Mouse (Mus musculus): ENCODE measurements around the gene Apc2. TPM values are rescaled to one million over a fixed set of nuclear protein-coding genes. Genes with fewer than 3 reads are reported as not detected.

Gene Apc2
- polyA plus RNA-seq, 1 experiment from 2014 or later = 5.0 TPM

DNA sequence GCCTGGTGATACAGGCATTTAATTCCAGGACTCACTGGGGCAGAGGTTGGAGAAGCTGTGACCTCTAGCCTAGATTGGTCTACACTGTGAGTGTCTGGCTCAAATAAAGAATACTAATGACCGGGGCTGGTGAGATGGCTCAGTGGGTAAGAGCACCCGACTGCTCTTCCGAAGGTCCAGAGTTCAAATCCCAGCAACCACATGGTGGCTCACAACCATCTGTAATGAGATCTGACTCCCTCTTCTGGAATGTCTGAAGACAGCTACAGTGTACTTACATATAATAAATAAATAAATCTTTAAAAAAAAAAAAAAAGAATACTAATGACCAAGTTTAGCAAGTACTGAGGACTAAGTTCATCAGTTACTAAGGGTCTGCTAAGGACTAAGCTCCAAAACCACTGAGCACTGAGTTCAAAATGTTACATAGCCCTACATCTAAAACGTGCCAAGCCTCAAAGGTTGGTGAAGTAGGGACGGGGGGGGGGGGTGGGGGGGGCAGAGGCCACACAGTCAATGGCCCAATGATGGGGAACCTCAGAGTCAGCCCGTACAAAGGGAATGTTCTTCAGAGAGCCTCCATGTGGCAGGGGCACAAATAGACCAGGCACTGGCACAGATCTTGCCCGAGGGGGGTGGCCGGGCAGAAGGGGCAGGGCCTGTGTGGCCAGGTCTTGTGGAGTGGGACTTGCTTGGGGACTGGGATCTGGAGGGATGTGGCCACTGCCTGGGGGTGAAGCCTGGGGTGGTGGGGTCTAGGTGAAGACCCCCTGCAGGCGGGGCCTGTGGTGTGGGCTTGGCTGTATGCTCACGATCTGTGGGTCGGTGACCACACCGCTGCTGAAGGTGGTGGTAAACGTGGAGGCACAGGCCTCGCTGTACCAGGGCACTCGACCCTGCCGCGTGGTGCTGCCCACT is 28.6 kb downstream of the Apc2 start:
- WGBS = 72% methylated on average over 17 of the region's 17 CpGs
- Histone ChIP-seq H3K4me1 (peaks cover 32% of the 10 kb centered on the region), H3K27me3 (replicated peaks) (no peaks in the 10 kb centered on the region), H3K36me3 (no peaks in the 10 kb centered on the region), H3K9ac (no peak overlapping the region), H3K4me2 (peak overlapping the region; percentile 97), H3K27ac (no peak overlapping the region), H3K4me3 (replicated peaks) (0 out of 2 replicates have a peak overlapping the region, but pooled peaks have one; percentile 64), H3K9me3 (no peaks in the 10 kb centered on the region)
- no peak for ATAC-seq (ENCODE audit: insufficient read depth, low FRiP score, low read depth)

- Histone ChIP-seq H3K4me2 (no peak overlapping the region), H3K9me3 (no peaks in the 10 kb centered on the region), H3K36me3 (no peaks in the 10 kb centered on the region), H3K9ac (no peak overlapping the region), H3K27ac (no peak overlapping the region), H3K27me3 (replicated peaks) (no peaks in the 10 kb centered on the region), H3K4me1 (peaks cover 29% of the 10 kb centered on the region), H3K4me3 (replicated peaks) (no peak overlapping the region)
- WGBS = 77% methylated on average over 21 of the region's 21 CpGs
- ATAC-seq (ENCODE audit: insufficient read depth, low FRiP score, low read depth) = no peak
Observed at GRCm38 (mm10) chr10:80325045-80325444, 29.3 kb downstream of the Apc2 start.

GRCm38 (mm10) chr10:80329273-80330081 is 33.7 kb downstream of the Apc2 start, which contains the start of the genes Pcsk4 and Reep6:
Gene Pcsk4, minus strand, starts transcription at chr10:80329498.
Gene Reep6, plus strand, starts transcription at chr10:80329953.
- Histone ChIP-seq H3K4me2 (peak within 1 kb of the TSS; percentile 97), H3K4me3 (replicated peaks) (peak within 1 kb of the TSS; percentile 50), H3K36me3 (no peaks in the 10 kb centered on the region), H3K27me3 (replicated peaks) (no peaks in the 10 kb centered on the region), H3K27ac (peak within 1 kb of the TSS; percentile 78), H3K9ac (peak within 1 kb of the TSS; percentile 43; the same call in 1 of the 2 replicates), H3K9me3 (no peaks in the 10 kb centered on the region), H3K4me1 (peaks cover 37% of the 10 kb centered on the region)
- ATAC-seq (ENCODE audit: insufficient read depth, low FRiP score, low read depth) = peak; percentile 93
- WGBS = 3% methylated on average over 36 of the region's 36 CpGs

GRCm38 (mm10) chr10:80330084-80330483 is 34.3 kb downstream of the Apc2 start:
- peak overlapping the region; percentile 57; the same call in 1 of the 2 replicates for H3K27ac ChIP-seq
- H3K4me2 ChIP-seq = peak overlapping the region; percentile 97
- peaks cover 33% of the 10 kb centered on the region for H3K4me1 ChIP-seq
- ATAC-seq (ENCODE audit: insufficient read depth, low FRiP score, low read depth) = no peak
- no peaks in the 10 kb centered on the region for H3K9me3 ChIP-seq
- WGBS = 2% methylated on average over 40 of the region's 41 CpGs
- H3K27me3 ChIP-seq (replicated peaks) = no peaks in the 10 kb centered on the region
- H3K36me3 ChIP-seq = peaks cover under 1% of the 10 kb centered on the region; the same call in 1 of the 2 replicates
- H3K9ac ChIP-seq = peak overlapping the region; percentile 43; the same call in 1 of the 2 replicates
- peak overlapping the region; percentile 50 for H3K4me3 ChIP-seq (replicated peaks)

GRCm38 (mm10) chr10:80330888-80331287 is 35.1 kb downstream of the Apc2 start:
- peaks cover 6% of the 10 kb centered on the region; the same call in 1 of the 2 replicates for H3K36me3 ChIP-seq
- no peak overlapping the region for H3K9ac ChIP-seq
- WGBS = 61% methylated on average over 2 of the region's 2 CpGs
- H3K4me3 ChIP-seq (replicated peaks) = peak overlapping the region; percentile 50
- peak overlapping the region; percentile 78 for H3K27ac ChIP-seq
- no peaks in the 10 kb centered on the region for H3K9me3 ChIP-seq
- no peaks in the 10 kb centered on the region for H3K27me3 ChIP-seq (replicated peaks)
- ATAC-seq (ENCODE audit: insufficient read depth, low FRiP score, low read depth) = no peak
- peaks cover 30% of the 10 kb centered on the region for H3K4me1 ChIP-seq
- peak overlapping the region; percentile 97 for H3K4me2 ChIP-seq

- ATAC-seq (ENCODE audit: insufficient read depth, low FRiP score, low read depth) = peak; percentile 24; the same call in 1 of the 2 replicates
Observed at GRCm38 (mm10) chr10:80331636-80332524, 36.1 kb downstream of the Apc2 start.

GRCm38 (mm10) chr10:80332525-80332989 is 36.8 kb downstream of the Apc2 start:
- Histone ChIP-seq H3K9me3 (no peaks in the 10 kb centered on the region), H3K27ac (peak overlapping the region; percentile 16; the same call in 1 of the 2 replicates), H3K9ac (no peak overlapping the region), H3K4me2 (0 out of 2 replicates have a peak overlapping the region, but pooled peaks have one; percentile 13), H3K27me3 (replicated peaks) (no peaks in the 10 kb centered on the region), H3K4me3 (replicated peaks) (no peak overlapping the region), H3K36me3 (peaks cover 6% of the 10 kb centered on the region; the same call in 1 of the 2 replicates), H3K4me1 (peaks cover 30% of the 10 kb centered on the region)
- WGBS = 78% methylated on average over 5 of the region's 5 CpGs
- ATAC-seq (ENCODE audit: insufficient read depth, low FRiP score, low read depth) = no peak

More at GRCm38 (mm10) chr10:80331636-80332524, 36.1 kb downstream of the Apc2 start:
- peak overlapping the region; percentile 97 for H3K4me2 ChIP-seq
- H3K4me3 ChIP-seq (replicated peaks) = 0 out of 2 replicates have a peak overlapping the region, but pooled peaks have one; percentile 50
- H3K9me3 ChIP-seq = no peaks in the 10 kb centered on the region
- 39% methylated on average over 10 of the region's 10 CpGs for WGBS
- peak overlapping the region; percentile 78 for H3K27ac ChIP-seq
- no peaks in the 10 kb centered on the region for H3K27me3 ChIP-seq (replicated peaks)
- peaks cover 6% of the 10 kb centered on the region; the same call in 1 of the 2 replicates for H3K36me3 ChIP-seq
- H3K9ac ChIP-seq = no peak overlapping the region
- peaks cover 30% of the 10 kb centered on the region for H3K4me1 ChIP-seq

DNA sequence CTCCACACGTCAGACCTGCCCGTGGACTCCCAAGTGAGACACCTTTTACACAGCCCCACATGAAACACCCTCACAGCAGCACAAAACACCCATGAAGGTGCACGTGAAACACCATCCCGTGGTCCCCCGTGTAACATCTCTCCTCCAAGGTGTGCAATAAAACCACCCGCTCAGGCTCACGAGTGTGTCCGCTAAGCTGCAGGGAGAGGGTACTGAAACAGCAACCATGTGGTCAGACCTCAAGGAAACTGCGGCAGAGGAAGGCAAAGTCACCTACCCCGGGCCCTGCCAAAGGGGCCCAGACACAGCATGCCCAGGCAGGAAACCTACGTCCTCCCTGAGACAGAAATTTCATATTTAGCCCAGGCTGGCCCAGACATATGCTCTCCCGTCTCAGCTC is 40.5 kb downstream of the Apc2 start:
- Histone ChIP-seq H3K9me3 (no peaks in the 10 kb centered on the region), H3K27ac (no peak overlapping the region), H3K4me1 (peaks cover 17% of the 10 kb centered on the region; the same call in 1 of the 2 replicates), H3K9ac (no peak overlapping the region), H3K36me3 (peaks cover 6% of the 10 kb centered on the region; the same call in 1 of the 2 replicates), H3K4me3 (replicated peaks) (no peak overlapping the region), H3K4me2 (no peak overlapping the region), H3K27me3 (replicated peaks) (peaks cover 11% of the 10 kb centered on the region)
- no peak for ATAC-seq (ENCODE audit: insufficient read depth, low FRiP score, low read depth)
- 83% methylated on average over 12 of the region's 12 CpGs for WGBS

GRCm38 (mm10) chr10:80339941-80340750 is 44.4 kb downstream of the Apc2 start:
- peaks cover 45% of the 10 kb centered on the region for H3K27me3 ChIP-seq (replicated peaks)
- ATAC-seq (ENCODE audit: insufficient read depth, low FRiP score, low read depth) = no peak
- no peaks in the 10 kb centered on the region for H3K9me3 ChIP-seq
- H3K36me3 ChIP-seq = peaks cover 5% of the 10 kb centered on the region; the same call in 1 of the 2 replicates
- H3K4me2 ChIP-seq = peak overlapping the region; percentile 27; the same call in 1 of the 2 replicates
- no peak overlapping the region for H3K9ac ChIP-seq
- H3K4me1 ChIP-seq = peaks cover 41% of the 10 kb centered on the region
- 24% methylated on average over 19 of the region's 19 CpGs for WGBS
- H3K4me3 ChIP-seq (replicated peaks) = peak overlapping the region; percentile 4; the same call in 1 of the 2 replicates
- H3K27ac ChIP-seq = no peak overlapping the region

DNA sequence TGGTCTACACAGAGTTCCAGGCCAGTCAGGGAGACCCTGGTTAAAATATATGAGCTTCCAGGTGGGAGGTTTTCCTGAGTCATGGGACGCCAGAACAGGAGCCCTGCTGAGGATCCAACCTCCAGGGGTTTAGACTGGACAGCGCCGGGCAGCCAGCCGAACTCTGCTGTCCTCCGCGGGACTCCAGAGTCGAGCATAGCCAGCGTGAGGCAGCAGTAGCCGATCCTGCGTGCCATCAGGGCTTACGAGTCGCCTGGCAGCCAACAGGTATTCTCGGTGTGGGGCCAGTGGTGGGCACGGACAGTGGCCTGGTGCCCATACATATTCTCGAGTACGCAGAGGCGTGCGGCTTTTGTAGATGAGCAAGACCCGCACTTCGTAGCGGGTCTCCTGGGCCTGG is 45.2 kb downstream of the Apc2 start:
- peaks cover 54% of the 10 kb centered on the region for H3K27me3 ChIP-seq (replicated peaks)
- 27% methylated on average over 21 of the region's 21 CpGs for WGBS

More for the DNA sequence above, 45.2 kb downstream of the Apc2 start:
- Histone ChIP-seq H3K27ac (no peak overlapping the region), H3K4me1 (peaks cover 44% of the 10 kb centered on the region), H3K9ac (no peak overlapping the region), H3K4me3 (replicated peaks) (no peak overlapping the region), H3K4me2 (no peak overlapping the region), H3K9me3 (no peaks in the 10 kb centered on the region), H3K36me3 (no peaks in the 10 kb centered on the region)
- ATAC-seq (ENCODE audit: insufficient read depth, low FRiP score, low read depth) = no peak
